Mouse (Mus musculus): ENCODE data around the gene Olfr1394. TPM values are rescaled to one million over a fixed set of nuclear protein-coding genes. Genes with fewer than 3 reads are reported as not detected.
"Not testable (repeated sequence)": the region's sequence is repeated elsewhere in the genome, so short reads cannot be mapped to it uniquely, and the experiment has no call there.

Gene Olfr1394
- polyA plus RNA-seq, 1 experiment from 2014 or later: not detected

GRCm38 (mm10) chr11:49168839-49169611, 14.8 kb downstream of the Olfr1394 start:
- 0 out of 2 replicates have a peak, but pooled peaks cover 4% of the 10 kb centered on the region for H3K9me3 ChIP-seq (ENCODE audit: control insufficient read depth, low read length)
- no peaks in the 10 kb centered on the region for H3K27me3 ChIP-seq (ENCODE audit: control insufficient read depth, insufficient read depth, low read length)
- DNase-seq (ENCODE audit: low spot score) (peak; percentile 17), ATAC-seq (ENCODE audit: low FRiP score, low TSS enrichment) (0 out of 2 replicates have a peak, but pooled peaks have one; percentile 12)
- 0 out of 2 replicates have a peak overlapping the region, but pooled peaks have one; percentile 13 for H3K9ac ChIP-seq (ENCODE audit: low read length)
- peak overlapping the region; percentile 28 for H3K4me3 ChIP-seq (ENCODE audit: low read depth, low read length)
- H3K27ac ChIP-seq (replicated peaks): no peak overlapping the region
- peak overlapping the region; percentile 48 for H3K4me2 ChIP-seq (replicated peaks; ENCODE audit: low read depth)
- no peaks in the 10 kb centered on the region for H3K36me3 ChIP-seq (ENCODE audit: control insufficient read depth, insufficient read depth, low read length)
- no peaks in the 10 kb centered on the region; the same call in 1 of the 2 replicates for H3K4me1 ChIP-seq (replicated peaks; ENCODE audit: control insufficient read depth, insufficient read depth)
- WGBS: 5% methylated on average over 50 of the region's 50 CpGs
- TF ChIP-seq CTCF (IDR thresholded peaks at IDR 0.05; ENCODE audit: low read depth) (no peak), EP300 (optimal IDR thresholded peaks at IDR 0.05) (no peak)

GRCm38 (mm10) chr11:49170576-49170975, 16.4 kb downstream of the Olfr1394 start:
- no peaks in the 10 kb centered on the region for H3K36me3 ChIP-seq (ENCODE audit: control insufficient read depth, insufficient read depth, low read length)
- no peak overlapping the region for H3K27ac ChIP-seq (replicated peaks)
- TF ChIP-seq EP300 (optimal IDR thresholded peaks at IDR 0.05) (no peak), CTCF (IDR thresholded peaks at IDR 0.05; ENCODE audit: low read depth) (no peak)
- H3K4me1 ChIP-seq (replicated peaks; ENCODE audit: control insufficient read depth, insufficient read depth): no peaks in the 10 kb centered on the region; the same call in 1 of the 2 replicates
- 0 out of 2 replicates have a peak, but pooled peaks cover 4% of the 10 kb centered on the region for H3K9me3 ChIP-seq (ENCODE audit: control insufficient read depth, low read length)
- H3K4me2 ChIP-seq (replicated peaks; ENCODE audit: low read depth): no peak overlapping the region
- H3K9ac ChIP-seq (ENCODE audit: low read length): no peak overlapping the region
- no peak overlapping the region for H3K4me3 ChIP-seq (ENCODE audit: low read depth, low read length)
- ATAC-seq (ENCODE audit: low FRiP score, low TSS enrichment): no peak
- no peaks in the 10 kb centered on the region for H3K27me3 ChIP-seq (ENCODE audit: control insufficient read depth, insufficient read depth, low read length)
- 93% methylated on average over 4 of the region's 4 CpGs for WGBS
- DNase-seq (ENCODE audit: low spot score): no peak

GRCm38 (mm10) chr11:49175345-49175744, 21.2 kb downstream of the Olfr1394 start:
- ATAC-seq (ENCODE audit: low FRiP score, low TSS enrichment): no peak
- WGBS: 90% methylated on average over 8 of the region's 8 CpGs
- DNase-seq (ENCODE audit: low spot score): no peak
- no peak overlapping the region for H3K4me3 ChIP-seq (ENCODE audit: low read depth, low read length)
- H3K9ac ChIP-seq (ENCODE audit: low read length): no peak overlapping the region
- no peaks in the 10 kb centered on the region for H3K27me3 ChIP-seq (ENCODE audit: control insufficient read depth, insufficient read depth, low read length)
- no peak overlapping the region for H3K4me2 ChIP-seq (replicated peaks; ENCODE audit: low read depth)
- no peaks in the 10 kb centered on the region for H3K36me3 ChIP-seq (ENCODE audit: control insufficient read depth, insufficient read depth, low read length)
- H3K4me1 ChIP-seq (replicated peaks; ENCODE audit: control insufficient read depth, insufficient read depth): no peaks in the 10 kb centered on the region
- no peaks in the 10 kb centered on the region for H3K9me3 ChIP-seq (ENCODE audit: control insufficient read depth, low read length)
- no peak overlapping the region for H3K27ac ChIP-seq (replicated peaks)
- TF ChIP-seq CTCF (IDR thresholded peaks at IDR 0.05; ENCODE audit: low read depth) (no peak), EP300 (optimal IDR thresholded peaks at IDR 0.05) (no peak)

GRCm38 (mm10) chr11:49176047-49176779, 22.0 kb downstream of the Olfr1394 start:
- not testable (repeated sequence) for DNase-seq (ENCODE audit: low spot score); H3K9me3 ChIP-seq (ENCODE audit: control insufficient read depth, low read length); H3K4me3 ChIP-seq (ENCODE audit: low read depth, low read length); H3K27ac ChIP-seq (replicated peaks); ATAC-seq (ENCODE audit: low FRiP score, low TSS enrichment); H3K27me3 ChIP-seq (ENCODE audit: control insufficient read depth, insufficient read depth, low read length); H3K4me1 ChIP-seq (replicated peaks; ENCODE audit: control insufficient read depth, insufficient read depth); H3K9ac ChIP-seq (ENCODE audit: low read length); H3K36me3 ChIP-seq (ENCODE audit: control insufficient read depth, insufficient read depth, low read length); H3K4me2 ChIP-seq (replicated peaks; ENCODE audit: low read depth)
- 74% methylated on average over 4 of the region's 4 CpGs for WGBS

- DNase-seq (ENCODE audit: low spot score): no peak
- no peak overlapping the region for H3K27ac ChIP-seq (replicated peaks)
- H3K9ac ChIP-seq (ENCODE audit: low read length): no peak overlapping the region
- no peaks in the 10 kb centered on the region for H3K27me3 ChIP-seq (ENCODE audit: control insufficient read depth, insufficient read depth, low read length)
- no peaks in the 10 kb centered on the region for H3K9me3 ChIP-seq (ENCODE audit: control insufficient read depth, low read length)
- H3K4me2 ChIP-seq (replicated peaks; ENCODE audit: low read depth): no peak overlapping the region
- no peaks in the 10 kb centered on the region for H3K4me1 ChIP-seq (replicated peaks; ENCODE audit: control insufficient read depth, insufficient read depth)
- H3K36me3 ChIP-seq (ENCODE audit: control insufficient read depth, insufficient read depth, low read length): no peaks in the 10 kb centered on the region
- 62% methylated on average over 1 of the region's 1 CpGs for WGBS
- H3K4me3 ChIP-seq (ENCODE audit: low read depth, low read length): no peak overlapping the region
- ATAC-seq (ENCODE audit: low FRiP score, low TSS enrichment): no peak
- TF ChIP-seq EP300 (optimal IDR thresholded peaks at IDR 0.05) (no peak), CTCF (IDR thresholded peaks at IDR 0.05; ENCODE audit: low read depth) (no peak)
Observed at GRCm38 (mm10) chr11:49183172-49183571, 29.0 kb downstream of the Olfr1394 start.

- H3K4me1 ChIP-seq (replicated peaks; ENCODE audit: control insufficient read depth, insufficient read depth): no peaks in the 10 kb centered on the region
- ATAC-seq (ENCODE audit: low FRiP score, low TSS enrichment): no peak
- no peak overlapping the region for H3K9ac ChIP-seq (ENCODE audit: low read length)
- no peak overlapping the region for H3K4me2 ChIP-seq (replicated peaks; ENCODE audit: low read depth)
- H3K27me3 ChIP-seq (ENCODE audit: control insufficient read depth, insufficient read depth, low read length): no peaks in the 10 kb centered on the region
- no peak overlapping the region for H3K4me3 ChIP-seq (ENCODE audit: low read depth, low read length)
- no peaks in the 10 kb centered on the region for H3K36me3 ChIP-seq (ENCODE audit: control insufficient read depth, insufficient read depth, low read length)
- no peak overlapping the region for H3K27ac ChIP-seq (replicated peaks)
- DNase-seq (ENCODE audit: low spot score): no peak
- 76% methylated on average over 6 of the region's 6 CpGs for WGBS
- TF ChIP-seq CTCF (IDR thresholded peaks at IDR 0.05; ENCODE audit: low read depth) (peak; percentile 44), EP300 (optimal IDR thresholded peaks at IDR 0.05) (no peak)
- H3K9me3 ChIP-seq (ENCODE audit: control insufficient read depth, low read length): no peaks in the 10 kb centered on the region
Observed at GRCm38 (mm10) chr11:49186452-49186851, 32.3 kb downstream of the Olfr1394 start.

Measured in stomach, postnatal 0 days (tissue).